26 mouse cellular contexts compared by ENCODE assay signal in genomic region chr11:117796954-117797353, GRCm38 (mm10). TPM values are rescaled to one million over a fixed set of nuclear protein-coding genes. Genes with fewer than 3 reads are reported as not detected.
DNase-seq lines count a peak whose midpoint lies in the region; ATAC-seq and TF ChIP-seq lines count a peak whose summit lies in the region.
"Had no signal": no experiment of that assay in that cellular context is flagged by ENCODE, and none has a peak within 500 bp of the region (broad histone marks: within the 10 kb centered on the region; RNA-seq: fewer than 3 reads in every experiment).

No protein-coding gene starts in this region.

- H3K36me3 ChIP-seq in lung, embryonic 14.5 days (ENCODE audit: insufficient read depth), result no peaks in the 10 kb centered on the region
- peaks cover 0 to 20% of the 10 kb centered on the region in 2 experiments; a peak in 2 of 4 replicates for H3K36me3 ChIP-seq in MEL (ENCODE audit: control insufficient read depth in 1 of 2, insufficient read depth in 2 of 2, low read length in 2 of 2)
- H3K36me3 ChIP-seq: forebrain, embryonic 15.5 days; heart, embryonic 15.5 days; intestine, embryonic 15.5 days; kidney, embryonic 15.5 days; limb, embryonic 12.5 days; midbrain, embryonic 15.5 days; stomach, embryonic 15.5 days had no signal

- H3K9me3 ChIP-seq in lung, embryonic 14.5 days (ENCODE audit: low read depth, low read length), result no peaks in the 10 kb centered on the region
- H3K9me3 ChIP-seq in MEL (replicated peaks; ENCODE audit: insufficient read depth, low read length), result no peaks in the 10 kb centered on the region
- H3K9me3 ChIP-seq: forebrain, embryonic 15.5 days; heart, embryonic 15.5 days; intestine, embryonic 15.5 days; kidney, embryonic 15.5 days; limb, embryonic 12.5 days; midbrain, embryonic 15.5 days; stomach, embryonic 15.5 days had no signal

- no peak for TF ChIP-seq CTCF in lung, embryonic 14.5 days (IDR thresholded peaks at IDR 0.05; ENCODE audit: low read depth)
- TF ChIP-seq CTCF in MEL (IDR thresholded peaks at IDR 0.05 in 2 of 3, conservative IDR thresholded peaks at IDR 0.05 in 1 of 3; ENCODE audit: control insufficient read depth in 1 of 3, insufficient read depth in 1 of 3, low read depth in 2 of 3, low read length in 3 of 3, poor library complexity in 1 of 3, severe bottlenecking in 1 of 3), result no peak
- no peak for TF ChIP-seq CTCF in cerebellum, adult 2 months (IDR thresholded peaks at IDR 0.05; ENCODE audit: borderline replicate concordance, insufficient read depth, low read depth, low read length)

- ATAC-seq in lung, embryonic 14.5 days (ENCODE audit: insufficient read depth), result no peak
- peak; percentile 9; the same call in 1 of the 2 replicates for ATAC-seq in megakaryocyte-erythroid progenitor cell, adult 5-6 weeks (replicated peaks; ENCODE audit: low FRiP score, low TSS enrichment, poor library complexity, severe bottlenecking)
- ATAC-seq: forebrain, embryonic 15.5 days; midbrain, embryonic 15.5 days had no signal

- H3K4me2 ChIP-seq in lung, embryonic 14.5 days, result peak overlapping the region; percentile 12; the same call in 1 of the 2 replicates
- H3K4me2 ChIP-seq: forebrain, embryonic 15.5 days; heart, embryonic 15.5 days; hindbrain, embryonic 14.5 days; intestine, embryonic 15.5 days; kidney, embryonic 15.5 days; limb, embryonic 12.5 days; midbrain, embryonic 15.5 days; stomach, embryonic 15.5 days had no signal

- TF ChIP-seq EP300 in MEL (IDR thresholded peaks at IDR 0.05; ENCODE audit: low read depth in 1 of 2, low read length in 2 of 2), result no peak

- no peak overlapping the region for H3K4me3 ChIP-seq in lung, embryonic 14.5 days (ENCODE audit: low read depth, low read length)
- no peak overlapping the region for H3K4me3 ChIP-seq in MEL (ENCODE audit: control insufficient read depth in 1 of 2, insufficient read depth in 1 of 2, low read depth in 2 of 2, low read length in 2 of 2)
- no peak overlapping the region for H3K4me3 ChIP-seq in cerebellum, adult 2 months (replicated peaks; ENCODE audit: insufficient read depth, low read depth, low read length)
- H3K4me3 ChIP-seq: forebrain, embryonic 15.5 days; gastrocnemius, adult 2 months; heart, embryonic 15.5 days; intestine, embryonic 15.5 days; kidney, embryonic 15.5 days; limb, embryonic 12.5 days; midbrain, embryonic 15.5 days; stomach, embryonic 15.5 days had no signal

- DNase-seq in lung, embryonic 14.5 days, result no peak
- DNase-seq in lung, postnatal 25 days (ENCODE audit: low spot score), result no peak
- no peak for DNase-seq in MEL (ENCODE audit: low read depth, low spot score)
- peak; percentile 39 for DNase-seq in liver
- no peak for DNase-seq in cerebellum, postnatal 4 days (ENCODE audit: low spot score in 2 of 2)
- DNase-seq in cerebellum, adult 2 months, result no peak
- DNase-seq: cerebellum, adult 11 months; cerebellum, postnatal 25 days; gastrocnemius, adult 2 months; spleen, adult 18-20 months had no signal

- no peak for TF ChIP-seq POLR2A in MEL (IDR thresholded peaks at IDR 0.05; ENCODE audit: control insufficient read depth in 1 of 2, insufficient read depth in 1 of 2, low read depth in 1 of 2, low read length in 2 of 2, poor library complexity in 1 of 2)
- TF ChIP-seq POLR2A in cerebellum, adult 2 months (IDR thresholded peaks at IDR 0.05; ENCODE audit: borderline replicate concordance, insufficient read depth, low read length), result no peak

- no peak overlapping the region for H3K27ac ChIP-seq in lung, embryonic 14.5 days (ENCODE audit: low read depth)
- H3K27ac ChIP-seq in MEL (ENCODE audit: control insufficient read depth, low read depth, low read length), result 0 out of 2 replicates have a peak overlapping the region, but pooled peaks have one; percentile 37
- no peak overlapping the region for H3K27ac ChIP-seq in cerebellum, adult 2 months (ENCODE audit: insufficient read depth, low read length)
- H3K27ac ChIP-seq: forebrain, embryonic 15.5 days; gastrocnemius, adult 2 months; heart, embryonic 15.5 days; hindbrain, embryonic 14.5 days; intestine, embryonic 15.5 days; kidney, embryonic 15.5 days; limb, embryonic 12.5 days; midbrain, embryonic 15.5 days; stomach, embryonic 15.5 days had no signal

- H3K4me1 ChIP-seq in lung, embryonic 14.5 days (ENCODE audit: insufficient read depth), result peaks cover 4% of the 10 kb centered on the region; the same call in 1 of the 2 replicates
- H3K4me1 ChIP-seq in MEL (ENCODE audit: control insufficient read depth in 1 of 2, insufficient read depth in 2 of 2, low read length in 2 of 2), result peaks cover 11 to 27% of the 10 kb centered on the region in 2 experiments
- no peaks in the 10 kb centered on the region for H3K4me1 ChIP-seq in cerebellum, adult 2 months (ENCODE audit: control insufficient read depth, insufficient read depth, low read length)
- H3K4me1 ChIP-seq: forebrain, embryonic 15.5 days; midbrain, embryonic 15.5 days had no signal

- WGBS in lung, embryonic 14.5 days, result 38% methylated on average over 5 of the region's 5 CpGs
- 64% methylated on average over 5 of the region's 5 CpGs for WGBS in cerebellum, adult 2 months

- no peaks in the 10 kb centered on the region for H3K79me2 ChIP-seq in MEL (ENCODE audit: control insufficient read depth, insufficient read depth, low read length, poor library complexity)

- H3K27me3 ChIP-seq in lung, embryonic 14.5 days (ENCODE audit: insufficient read depth, low read length), result no peaks in the 10 kb centered on the region
- no peaks in the 10 kb centered on the region for H3K27me3 ChIP-seq in MEL (ENCODE audit: control insufficient read depth in 1 of 2, insufficient read depth in 2 of 2, low read length in 2 of 2)
- no peaks in the 10 kb centered on the region; the same call in 1 of the 2 replicates for H3K27me3 ChIP-seq in cerebellum, adult 2 months (ENCODE audit: control insufficient read depth, insufficient read depth, low read length)
- H3K27me3 ChIP-seq: forebrain, embryonic 15.5 days; heart, embryonic 15.5 days; intestine, embryonic 15.5 days; kidney, embryonic 15.5 days; stomach, embryonic 15.5 days had no signal

- no peak for TF ChIP-seq RAD21 in MEL (IDR thresholded peaks at IDR 0.05; ENCODE audit: low read depth, low read length)

- no peak overlapping the region for H3K9ac ChIP-seq in lung, embryonic 14.5 days
- H3K9ac ChIP-seq in MEL (ENCODE audit: control insufficient read depth, low read depth, low read length, poor library complexity, severe bottlenecking), result no peak overlapping the region; the same call in 1 of the 2 replicates
- H3K9ac ChIP-seq: forebrain, embryonic 15.5 days; heart, embryonic 15.5 days; hindbrain, embryonic 14.5 days; intestine, embryonic 15.5 days; kidney, embryonic 15.5 days; limb, embryonic 12.5 days; midbrain, embryonic 15.5 days; stomach, embryonic 15.5 days had no signal

TF ChIP-seq in MEL, 35 proteins besides CTCF, POLR2A, EP300 and RAD21:
- TF ChIP-seq USF1 (IDR thresholded peaks at IDR 0.05; ENCODE audit: low read depth, low read length) (no peak), TBP (IDR thresholded peaks at IDR 0.05; ENCODE audit: low read depth, low read length) (no peak)

RNA-seq across cellular contexts. Expression of gene 6030468B19Rik, which starts 0.5 kb away (rescaled TPM):
- 0.22 and 0.23 TPM in 2 replicates for polyA plus RNA-seq in lung, embryonic 14.5 days (2014; fragmentation: Nextera tagmentation; extraction: Ambion mirVana)
- 1.1 and 2.7 TPM in 2 replicates for total RNA-seq in MEL (2012; rRNA removed)
- polyA plus RNA-seq in MEL (2012; ENCODE audit: insufficient read depth in 1 of 2, insufficient read length in 2 of 2, low read depth in 1 of 2, low replicate concordance in 2 of 2, missing spikeins in 1 of 2), result 1 to 10 TPM in 1 of 2 experiments, not detected in 1; 5.1 TPM
- total RNA-seq in megakaryocyte-erythroid progenitor cell, adult 5-6 weeks (2014; fragmentation: Nextera tagmentation), result 5.8 and 6.8 TPM in 2 replicates
- 1.8 and 4.2 TPM in 2 replicates for total RNA-seq in megakaryocyte-erythroid progenitor cell, adult 5-6 weeks (2017)
- 0.16 TPM in 1 of 2 replicates, not detected in the other for polyA plus RNA-seq in cerebellum, adult 2 months (2012; rRNA removed)
- total RNA-seq: adrenal gland, adult 18-20 months; ES-E14; gastrocnemius, adult 2 months; granulocyte monocyte progenitor cell, adult 5-6 weeks; left cerebral cortex, adult 18-20 months had no signal
- polyA plus RNA-seq: C2C12; forebrain, embryonic 15.5 days; midbrain, embryonic 15.5 days had no signal

RNA-seq across cellular contexts. Expression of gene Gm20708, which starts 12.5 kb away (rescaled TPM):
- 0.23 and 0.30 TPM in 2 replicates for polyA plus RNA-seq in lung, embryonic 14.5 days (2014; fragmentation: Nextera tagmentation; extraction: Ambion mirVana)
- total RNA-seq in MEL (2012; rRNA removed), result 0.46 and 0.85 TPM in 2 replicates
- polyA plus RNA-seq in MEL (2012; ENCODE audit: insufficient read depth in 1 of 2, insufficient read length in 2 of 2, low read depth in 1 of 2, low replicate concordance in 2 of 2, missing spikeins in 1 of 2), result under 1 TPM in 1 of 2 experiments, not detected in 1; 0.70 TPM
- total RNA-seq in megakaryocyte-erythroid progenitor cell, adult 5-6 weeks (2014; fragmentation: Nextera tagmentation), result 0.45 and 7.0 TPM in 2 replicates
- total RNA-seq in megakaryocyte-erythroid progenitor cell, adult 5-6 weeks (2017), result 3.5 TPM in 1 of 2 replicates, not detected in the other
- 0.78 and 0.93 TPM in 2 replicates for polyA plus RNA-seq in cerebellum, adult 2 months (2012; rRNA removed)
- polyA plus RNA-seq: large intestine, adult 2 months; neural tube, embryonic 11.5 days had no signal

RNA-seq across cellular contexts. Expression of gene Syngr2, which starts 12.5 kb away (rescaled TPM):
- 65.9 and 71.6 TPM in 2 replicates for polyA plus RNA-seq in lung, embryonic 14.5 days (2014; fragmentation: Nextera tagmentation; extraction: Ambion mirVana)
- 160 and 189 TPM in 2 replicates for total RNA-seq in MEL (2012; rRNA removed)
- polyA plus RNA-seq in MEL (2012; ENCODE audit: insufficient read depth in 1 of 2, insufficient read length in 2 of 2, low read depth in 1 of 2, low replicate concordance in 2 of 2, missing spikeins in 1 of 2), result 100 to 1,000 TPM in 1 of 2 experiments, not detected in 1; 384 TPM
- 166 and 173 TPM in 2 replicates for total RNA-seq in megakaryocyte-erythroid progenitor cell, adult 5-6 weeks (2014; fragmentation: Nextera tagmentation)
- total RNA-seq in megakaryocyte-erythroid progenitor cell, adult 5-6 weeks (2017), result 83.2 and 116 TPM in 2 replicates
- polyA plus RNA-seq in cerebellum, adult 2 months (2012; rRNA removed), result 14.0 and 14.7 TPM in 2 replicates

RNA-seq across cellular contexts. Expression of gene Tmc6, which starts 15.0 kb away (rescaled TPM):
- 18.2 and 18.6 TPM in 2 replicates for polyA plus RNA-seq in lung, embryonic 14.5 days (2014; fragmentation: Nextera tagmentation; extraction: Ambion mirVana)
- 52.0 and 61.2 TPM in 2 replicates for total RNA-seq in MEL (2012; rRNA removed)
- polyA plus RNA-seq in MEL (2012; ENCODE audit: insufficient read depth in 1 of 2, insufficient read length in 2 of 2, low read depth in 1 of 2, low replicate concordance in 2 of 2, missing spikeins in 1 of 2), result 10 to 100 TPM in 1 of 2 experiments, not detected in 1; 48.8 TPM
- 101 and 172 TPM in 2 replicates for total RNA-seq in megakaryocyte-erythroid progenitor cell, adult 5-6 weeks (2014; fragmentation: Nextera tagmentation)
- total RNA-seq in megakaryocyte-erythroid progenitor cell, adult 5-6 weeks (2017), result 13.6 and 39.7 TPM in 2 replicates
- 10.9 and 13.7 TPM in 2 replicates for polyA plus RNA-seq in cerebellum, adult 2 months (2012; rRNA removed)

RNA-seq across cellular contexts. Expression of gene Tmc8, which starts 15.1 kb away (rescaled TPM):
- 1.6 and 2.9 TPM in 2 replicates for polyA plus RNA-seq in lung, embryonic 14.5 days (2014; fragmentation: Nextera tagmentation; extraction: Ambion mirVana)
- 15.4 TPM in 2 replicates for total RNA-seq in MEL (2012; rRNA removed)
- 10 to 100 TPM in 1 of 2 experiments, not detected in 1; 23.5 TPM for polyA plus RNA-seq in MEL (2012; ENCODE audit: insufficient read depth in 1 of 2, insufficient read length in 2 of 2, low read depth in 1 of 2, low replicate concordance in 2 of 2, missing spikeins in 1 of 2)
- total RNA-seq in megakaryocyte-erythroid progenitor cell, adult 5-6 weeks (2014; fragmentation: Nextera tagmentation), result 16.2 and 38.2 TPM in 2 replicates
- total RNA-seq in megakaryocyte-erythroid progenitor cell, adult 5-6 weeks (2017), result 7.3 and 11.3 TPM in 2 replicates
- polyA plus RNA-seq in cerebellum, adult 2 months (2012; rRNA removed), result 0.17 and 0.29 TPM in 2 replicates
